Mouse (Mus musculus) ES-CJ7 (cell line): ENCODE data around the gene Gm17662.

ENCODE experiments used
- DNase-seq: peaks from one replicate; pipeline ENCODE4 v3.0.0; 2011; ENCODE audit warnings: low read depth, low spot score

The Gm17662 gene

DNA sequence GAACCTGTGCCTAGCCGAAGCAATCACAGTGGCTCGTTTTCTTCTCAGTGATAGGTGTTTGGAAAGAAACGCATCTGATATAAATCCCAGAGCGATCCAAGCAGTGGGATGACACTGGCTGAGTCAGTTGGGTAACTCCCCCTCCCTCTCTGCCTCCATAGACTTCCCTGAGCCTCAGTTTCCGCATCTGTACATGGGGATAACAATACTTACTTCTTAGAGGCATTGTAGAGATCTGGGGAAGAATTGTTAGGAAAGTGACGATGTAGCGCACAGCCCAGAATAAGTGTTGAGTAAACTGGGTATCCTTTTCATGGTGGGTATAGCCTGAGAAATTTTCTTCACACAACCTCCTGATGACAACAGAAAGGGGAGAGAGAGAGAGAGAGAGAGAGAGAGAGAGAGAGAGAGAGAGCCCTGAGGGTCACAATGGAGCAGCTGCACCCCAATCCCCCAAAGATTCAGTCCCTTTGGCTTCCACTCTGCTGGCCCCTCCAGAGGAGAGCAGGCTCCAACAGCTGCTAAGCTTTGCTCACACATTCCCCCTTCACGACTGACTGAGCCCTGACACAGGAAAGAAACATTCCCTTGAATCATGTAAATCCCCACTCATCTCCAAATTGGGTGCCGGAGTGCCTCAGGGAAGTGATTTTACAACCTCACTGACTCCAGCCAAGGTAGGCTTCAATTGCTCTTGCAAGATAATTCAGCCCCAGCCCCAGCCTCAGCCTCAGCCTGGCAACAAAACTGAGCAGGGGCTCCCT lies 31.6 kb downstream of the Gm17662 start:
- DNase-seq, result no peak

DNA sequence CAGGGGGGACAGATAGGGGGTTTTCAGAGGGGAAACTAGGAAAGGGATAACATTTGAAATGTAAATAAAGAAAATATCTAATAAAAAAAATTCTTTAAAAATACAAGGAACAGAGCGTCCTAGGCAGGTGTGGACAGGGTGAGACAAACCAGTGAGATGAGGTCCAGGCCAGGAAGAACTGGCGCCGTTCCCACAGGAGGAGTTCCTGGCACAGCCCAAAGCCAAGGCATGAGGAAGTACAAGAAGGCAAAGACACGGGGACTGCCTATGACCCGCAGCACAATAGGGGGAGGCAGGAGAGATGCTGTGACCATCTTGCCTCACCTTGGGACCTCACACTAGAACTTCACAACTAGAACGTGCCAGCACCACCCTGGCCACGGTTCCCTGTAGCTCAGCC lies 34.6 kb downstream of the Gm17662 start:
- no peak for DNase-seq

DNA sequence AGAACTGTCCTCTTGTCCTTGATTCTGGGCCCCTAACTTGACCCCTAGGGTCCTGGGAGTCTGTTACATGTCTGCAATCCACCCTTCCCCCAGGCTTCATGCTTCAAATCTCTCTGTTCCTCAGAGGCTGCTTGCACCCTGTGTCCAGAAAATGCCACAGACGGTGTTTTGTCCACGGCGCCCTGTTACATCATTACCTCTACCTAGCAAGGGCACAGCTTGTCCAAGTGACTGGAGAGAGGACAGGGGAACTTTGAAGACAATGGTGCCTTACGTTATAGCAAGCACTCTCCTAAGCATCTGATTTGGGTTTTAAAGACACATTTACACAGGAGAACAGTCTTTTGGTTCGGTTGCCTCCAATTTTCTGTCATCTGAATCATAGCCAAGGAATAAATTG lies 36.5 kb downstream of the Gm17662 start:
- DNase-seq, result no peak

DNA sequence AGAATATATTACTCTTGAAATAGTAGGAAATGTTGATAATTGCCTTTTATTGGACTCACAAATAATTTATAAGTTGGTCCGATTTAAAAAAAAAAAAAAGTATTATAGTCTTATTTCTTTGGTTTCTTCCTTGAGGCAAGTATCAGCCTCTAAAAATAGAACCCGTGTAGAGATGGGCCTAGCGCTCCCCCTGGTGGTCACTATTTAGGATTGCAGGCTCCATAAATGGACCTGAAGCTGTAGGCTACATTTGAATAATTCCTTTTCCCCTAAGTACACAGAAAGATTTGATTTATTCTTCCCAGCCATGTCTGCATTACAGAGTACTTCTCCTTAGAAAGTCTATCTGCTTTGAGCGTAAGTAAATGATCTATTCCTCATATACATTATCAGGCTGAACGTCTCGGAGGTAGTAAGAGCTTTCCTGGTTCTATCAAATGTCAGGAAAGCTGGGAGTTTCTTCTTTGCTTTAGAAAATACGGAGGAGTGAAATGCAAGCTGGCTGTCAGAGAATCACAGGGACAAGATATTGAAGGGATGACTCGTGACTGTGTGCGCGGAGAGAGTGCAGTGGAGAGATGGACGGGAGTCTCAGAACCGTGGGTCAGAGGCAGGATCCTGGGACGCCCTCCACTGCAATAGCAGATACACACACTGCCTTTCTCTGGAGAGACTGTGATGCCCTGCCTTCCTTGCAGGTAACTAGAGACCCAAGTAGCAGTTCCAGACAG lies 37.0 kb downstream of the Gm17662 start:
- peak; percentile 49 for DNase-seq

DNA sequence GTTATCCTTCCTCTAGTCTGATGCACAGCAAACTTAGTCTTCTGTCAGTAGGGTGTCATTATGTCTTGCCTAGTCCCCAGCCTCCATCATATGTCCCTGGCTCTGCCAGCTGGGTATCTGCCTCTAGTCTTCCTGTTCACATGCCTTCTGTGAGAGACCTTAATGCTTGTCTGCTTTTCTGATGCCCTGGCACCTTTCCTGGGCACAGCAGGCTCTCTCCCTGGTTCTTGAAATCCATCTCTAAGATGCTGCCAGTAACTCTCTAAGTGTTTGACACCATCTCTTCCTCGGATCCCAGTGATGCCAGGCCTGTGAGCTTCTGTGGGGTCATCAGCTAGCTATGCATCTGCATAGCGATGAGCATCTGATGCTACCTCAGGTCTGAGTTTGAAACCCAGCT lies 45.7 kb downstream of the Gm17662 start:
- DNase-seq, result no peak

DNA sequence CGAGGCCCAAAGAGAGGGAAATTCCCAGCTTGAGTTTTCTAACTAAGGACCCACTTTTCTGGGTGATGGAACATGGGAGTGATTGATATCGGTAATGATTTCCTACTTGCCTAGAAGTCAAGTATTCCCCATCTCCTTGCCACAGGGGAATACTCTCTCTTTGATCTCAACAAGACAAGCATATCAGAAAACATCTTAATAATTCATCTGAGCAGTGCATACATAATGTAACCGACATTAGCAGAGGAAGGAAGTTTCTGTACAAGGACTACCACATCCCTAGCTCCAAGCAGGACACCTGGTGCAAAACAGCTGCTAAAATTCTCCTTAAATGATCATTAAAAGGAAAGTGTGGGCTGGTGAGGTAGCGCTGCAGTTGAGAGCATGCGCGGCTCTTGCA lies 47.9 kb downstream of the Gm17662 start:
- no peak for DNase-seq
